Mouse (Mus musculus): Measurements from ENCODE around the gene Haao. TPM values are rescaled to one million over a fixed set of nuclear protein-coding genes. Genes with fewer than 3 reads are reported as not detected.

Haao gene
- total RNA-seq (2023; ENCODE audit: inconsistent age), result 151 to 181 TPM (median 155 TPM) in 4 replicates

DNA sequence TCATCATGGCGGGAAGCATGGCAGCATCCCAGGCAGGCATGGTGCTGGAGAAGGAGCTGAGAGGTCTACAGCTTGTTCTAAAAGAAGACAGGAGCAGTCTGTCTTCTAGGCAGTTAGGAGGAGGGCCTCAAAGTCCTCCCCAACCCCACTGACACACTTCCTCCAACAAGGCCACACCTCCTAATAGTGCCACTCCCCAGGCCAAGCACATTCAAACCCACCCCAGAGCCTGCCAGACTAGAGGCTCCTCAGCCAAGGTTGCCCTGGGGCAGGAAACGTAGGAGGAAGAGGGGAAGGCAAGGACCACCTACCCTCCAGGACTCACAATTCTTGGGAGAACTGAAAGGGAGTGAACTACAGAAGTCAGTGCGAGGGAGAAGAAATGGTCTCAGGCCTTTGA is at the start of gene Haao:
Haao (minus strand) TSS at position 149 of the 400 bp plus-strand sequence.

Other genes starting within 250 kb of the Haao start
- gene Kcng3, start 216.1 kb downstream of the Haao start, total RNA-seq (2023; ENCODE audit: inconsistent age), result 0.16 TPM in 2 of 4 replicates, not detected in the others
- gene Mta3, start 141.8 kb downstream of the Haao start, total RNA-seq (2023; ENCODE audit: inconsistent age), result 114 to 129 TPM (median 122 TPM) in 4 replicates